Mouse (Mus musculus): ENCODE results near the gene Dda1.

Dda1 gene

GRCm38 (mm10) chr8:71469411-71469810 is 412 bp downstream of the Dda1 start:
- in situ Hi-C loops (cut with MboI), result no loop called here

GRCm38 (mm10) chr8:71470146-71470912 is 1.3 kb downstream of the Dda1 start:
- in situ Hi-C loops (cut with MboI), result no loop called here

GRCm38 (mm10) chr8:71470913-71471255 is 1.9 kb downstream of the Dda1 start:
- in situ Hi-C loops (cut with MboI), result no loop called here

- in situ Hi-C loops (cut with MboI), result no loop called here
Observed at GRCm38 (mm10) chr8:71471861-71472260, 2.9 kb downstream of the Dda1 start.

- in situ Hi-C loops (cut with MboI), result no loop called here
Observed at GRCm38 (mm10) chr8:71472601-71473386, 3.8 kb downstream of the Dda1 start.

GRCm38 (mm10) chr8:71474344-71474743 is 5.3 kb downstream of the Dda1 start:
- in situ Hi-C loops (cut with MboI), result no loop called here

GRCm38 (mm10) chr8:71474785-71475701 is 6.0 kb downstream of the Dda1 start:
- in situ Hi-C loops (cut with MboI), result no loop called here

GRCm38 (mm10) chr8:71475702-71476075 is 6.7 kb downstream of the Dda1 start:
- in situ Hi-C loops (cut with MboI), result no loop called here

- in situ Hi-C loops (cut with MboI), result no loop called here
Observed at GRCm38 (mm10) chr8:71476099-71476940, 7.3 kb downstream of the Dda1 start.

- in situ Hi-C loops (cut with MboI), result no loop called here
Observed at GRCm38 (mm10) chr8:71477196-71477845, 8.3 kb downstream of the Dda1 start.

- in situ Hi-C loops (cut with MboI), result no loop called here
Observed at GRCm38 (mm10) chr8:71478943-71479342, 9.9 kb downstream of the Dda1 start.

- in situ Hi-C loops (cut with MboI), result no loop called here
Observed at GRCm38 (mm10) chr8:71483932-71484331, 14.9 kb downstream of the Dda1 start.

GRCm38 (mm10) chr8:71484736-71485135 is 15.7 kb downstream of the Dda1 start:
- in situ Hi-C loops (cut with MboI), result no loop called here

GRCm38 (mm10) chr8:71485142-71486135 is 16.4 kb downstream of the Dda1 start, which contains the start of gene Ano8:
Gene Ano8, minus strand, starts transcription at chr8:71485963.
- in situ Hi-C loops (cut with MboI), result no loop called here

GRCm38 (mm10) chr8:71486136-71486529 is 17.1 kb downstream of the Dda1 start:
- in situ Hi-C loops (cut with MboI), result no loop called here

- in situ Hi-C loops (cut with MboI), result no loop called here
Observed at GRCm38 (mm10) chr8:71487691-71488445, 18.9 kb downstream of the Dda1 start, which contains the start of gene Gtpbp3. Gene Gtpbp3, plus strand, starts transcription at chr8:71488103.

GRCm38 (mm10) chr8:71488454-71488853 is 19.5 kb downstream of the Dda1 start:
- in situ Hi-C loops (cut with MboI), result no loop called here

- in situ Hi-C loops (cut with MboI), result no loop called here
Observed at GRCm38 (mm10) chr8:71495039-71495438, 26.0 kb downstream of the Dda1 start.

- in situ Hi-C loops (cut with MboI), result no loop called here
Observed at GRCm38 (mm10) chr8:71495811-71496210, 26.8 kb downstream of the Dda1 start.

Data from mature B cell (primary cell).